Mouse (Mus musculus) cerebellum, postnatal 25 days (tissue): Measurements from ENCODE around the gene Lrrc1.

Experiments used
- DNase-seq, 2 experiments: peaks; one replicate each; pipeline ENCODE4 v3.0.0; 2021; ENCODE audit warnings: mixed read lengths in 2 of 2

Lrrc1 gene

GRCm38 (mm10) chr9:77541556-77541955 is 3.1 kb downstream of the Lrrc1 start:
- no peak for DNase-seq

- DNase-seq: no peak
Observed at GRCm38 (mm10) chr9:77539232-77539631, 5.4 kb downstream of the Lrrc1 start.

GRCm38 (mm10) chr9:77537357-77537756 is 7.3 kb downstream of the Lrrc1 start:
- no peak for DNase-seq

- DNase-seq: no peak
Observed at GRCm38 (mm10) chr9:77536832-77537231, 7.8 kb downstream of the Lrrc1 start.

- no peak for DNase-seq
Observed at GRCm38 (mm10) chr9:77536286-77536685, 8.4 kb downstream of the Lrrc1 start.

- DNase-seq: peak; percentile 55 to 57
Observed at GRCm38 (mm10) chr9:77535021-77535744, 9.5 kb downstream of the Lrrc1 start.

GRCm38 (mm10) chr9:77528379-77529041 is 16.2 kb downstream of the Lrrc1 start:
- no peak for DNase-seq

GRCm38 (mm10) chr9:77527170-77527569 is 17.5 kb downstream of the Lrrc1 start:
- no peak for DNase-seq

- no peak for DNase-seq
Observed at GRCm38 (mm10) chr9:77526715-77527114, 18.0 kb downstream of the Lrrc1 start.

- no peak for DNase-seq
Observed at GRCm38 (mm10) chr9:77525595-77526295, 18.9 kb downstream of the Lrrc1 start.

GRCm38 (mm10) chr9:77523793-77524192 is 20.9 kb downstream of the Lrrc1 start:
- DNase-seq: no peak

- no peak for DNase-seq
Observed at GRCm38 (mm10) chr9:77522476-77522875, 22.2 kb downstream of the Lrrc1 start.

GRCm38 (mm10) chr9:77519198-77519597 is 25.5 kb downstream of the Lrrc1 start:
- no peak for DNase-seq

- no peak for DNase-seq
Observed at GRCm38 (mm10) chr9:77516782-77517364, 27.8 kb downstream of the Lrrc1 start.

GRCm38 (mm10) chr9:77513892-77514291 is 30.8 kb downstream of the Lrrc1 start:
- DNase-seq: no peak

- no peak for DNase-seq
Observed at GRCm38 (mm10) chr9:77512220-77512619, 32.5 kb downstream of the Lrrc1 start.

GRCm38 (mm10) chr9:77510574-77510973 is 34.1 kb downstream of the Lrrc1 start:
- DNase-seq: no peak

- DNase-seq: no peak
Observed at GRCm38 (mm10) chr9:77507743-77508394, 36.8 kb downstream of the Lrrc1 start.

GRCm38 (mm10) chr9:77502548-77503438 is 41.9 kb downstream of the Lrrc1 start:
- peak; percentile 42 to 60 for DNase-seq

GRCm38 (mm10) chr9:77502171-77502547 is 42.5 kb downstream of the Lrrc1 start:
- DNase-seq: no peak

GRCm38 (mm10) chr9:77499084-77499483 is 45.6 kb downstream of the Lrrc1 start:
- no peak for DNase-seq

GRCm38 (mm10) chr9:77498406-77498805 is 46.3 kb downstream of the Lrrc1 start:
- no peak for DNase-seq
